Mouse (Mus musculus) embryonic facial prominence, embryonic 11.5 days (tissue): Measurements from ENCODE around the gene Gm42906. TPM values are rescaled to one million over a fixed set of nuclear protein-coding genes. Genes with fewer than 3 reads are reported as not detected.

Experiments used
- ATAC-seq: fragments of 200-750 bp; cut with Nextera tagmentation; replicated peaks from 2 replicates; pipeline ENCODE4 v1.8.0; 2017; ENCODE audit warnings: low read depth; ENCODE audit not compliant: insufficient number of reproducible peaks, low FRiP score, low TSS enrichment
- DNase-seq: peaks from one replicate; pipeline ENCODE4 v3.0.0-alpha.2; 2015; ENCODE audit warnings: low spot score
- H3K27ac ChIP-seq: fragments of 300-500 bp; sonication (generic); replicated peaks from 2 replicates; pipeline ENCODE4 v1.5.1; 2014; ENCODE audit warnings: mild to moderate bottlenecking, low read depth, low read length, control low read depth
- H3K27me3 ChIP-seq: fragments of 300-500 bp; sonication (generic); 2 replicates; pipeline ENCODE4 v1.6.1; 2014; ENCODE audit warnings: mild to moderate bottlenecking, low read length, moderate library complexity, mixed read lengths; ENCODE audit not compliant: control insufficient read depth, insufficient read depth
- H3K36me3 ChIP-seq: fragments of 300-500 bp; sonication (generic); replicated peaks from 2 replicates; pipeline ENCODE4 v1.6.1; 2014; ENCODE audit warnings: low read depth, mild to moderate bottlenecking, low read length, moderate library complexity, mixed read lengths; ENCODE audit not compliant: control insufficient read depth, insufficient read depth
- H3K4me1 ChIP-seq: fragments of 300-500 bp; sonication (generic); 2 replicates; pipeline ENCODE4 v1.6.1; 2014; ENCODE audit warnings: low read length, mixed read lengths; ENCODE audit not compliant: control insufficient read depth, insufficient read depth
- H3K4me2 ChIP-seq: fragments of 300-500 bp; sonication (generic); 2 replicates; pipeline ENCODE4 v1.6.1; 2014; ENCODE audit warnings: low read depth, mild to moderate bottlenecking, control low read depth, low read length, moderate library complexity
- H3K4me3 ChIP-seq: fragments of 300-500 bp; sonication (generic); 2 replicates; pipeline ENCODE4 v1.5.1; 2014; ENCODE audit warnings: low read depth, low read length, control low read depth
- H3K9ac ChIP-seq: fragments of 300-500 bp; sonication (generic); replicated peaks from 2 replicates; pipeline ENCODE4 v1.6.1; 2014; ENCODE audit warnings: mild to moderate bottlenecking, control low read depth, low read length
- H3K9me3 ChIP-seq: fragments of 300-500 bp; sonication (generic); replicated peaks from 2 replicates; pipeline ENCODE4 v1.6.1; 2016; ENCODE audit warnings: mild to moderate bottlenecking, low read length, inconsistent platforms, mixed read lengths; ENCODE audit not compliant: control insufficient read depth
- WGBS: fragments of 180-500 bp; shearing (Covaris S2); extraction: QIAGEN DNeasy Blood & Tissue Kit; methylation state at CpG from one replicate; pipeline ENCODE4 v1.1.7; 2014; 5-methylcytosine and 5-hydroxymethylcytosine counted together
- polyA plus RNA-seq: library from polyadenylated mRNA; unstranded; fragments of >200 nt; fragmentation: Nextera tagmentation; extraction: Ambion mirVana; gene quantifications from 2 replicates; pipeline ENCODE4 v1.2.1, GENCODE M21; 2014

Gm42906 gene
- polyA plus RNA-seq, 1 experiment from 2014 or later, result not detected

- WGBS, result 84% methylated on average over 3 of the region's 3 CpGs
- H3K27ac ChIP-seq, result no peak overlapping the region
- ATAC-seq, result no peak
- H3K4me2 ChIP-seq, result no peak overlapping the region
- no peaks in the 10 kb centered on the region for H3K9me3 ChIP-seq
- no peaks in the 10 kb centered on the region for H3K27me3 ChIP-seq
- H3K4me3 ChIP-seq, result no peak overlapping the region
- H3K9ac ChIP-seq, result no peak overlapping the region
- no peak for DNase-seq
- H3K36me3 ChIP-seq, result no peaks in the 10 kb centered on the region
- H3K4me1 ChIP-seq, result no peaks in the 10 kb centered on the region
Measured at GRCm38 (mm10) chr5:151199235-151199634, 228.7 kb downstream of the Gm42906 start.

GRCm38 (mm10) chr5:151196603-151197272 lies 231.2 kb downstream of the Gm42906 start:
- Histone ChIP-seq H3K36me3 (no peaks in the 10 kb centered on the region), H3K9ac (no peak overlapping the region), H3K27ac (no peak overlapping the region), H3K4me3 (no peak overlapping the region), H3K27me3 (no peaks in the 10 kb centered on the region), H3K4me2 (no peak overlapping the region), H3K4me1 (no peaks in the 10 kb centered on the region), H3K9me3 (no peaks in the 10 kb centered on the region)
- WGBS, result 74% methylated on average over 13 of the region's 13 CpGs
- ATAC-seq (no peak), DNase-seq (no peak)

GRCm38 (mm10) chr5:151193885-151194520 lies 234.0 kb downstream of the Gm42906 start:
- no peak for DNase-seq
- ATAC-seq, result no peak
- Histone ChIP-seq H3K27ac (no peak overlapping the region), H3K4me2 (no peak overlapping the region), H3K9me3 (no peaks in the 10 kb centered on the region), H3K4me3 (no peak overlapping the region), H3K9ac (no peak overlapping the region), H3K4me1 (no peaks in the 10 kb centered on the region), H3K36me3 (no peaks in the 10 kb centered on the region), H3K27me3 (no peaks in the 10 kb centered on the region)
- WGBS, result 61% methylated on average over 3 of the region's 3 CpGs

GRCm38 (mm10) chr5:151192266-151192665 lies 235.7 kb downstream of the Gm42906 start:
- ATAC-seq (no peak), DNase-seq (no peak)
- H3K36me3 ChIP-seq, result no peaks in the 10 kb centered on the region
- no peaks in the 10 kb centered on the region for H3K4me1 ChIP-seq
- no peaks in the 10 kb centered on the region for H3K9me3 ChIP-seq
- H3K4me3 ChIP-seq, result no peak overlapping the region
- H3K27ac ChIP-seq, result no peak overlapping the region
- no peaks in the 10 kb centered on the region for H3K27me3 ChIP-seq
- H3K9ac ChIP-seq, result no peak overlapping the region
- H3K4me2 ChIP-seq, result no peak overlapping the region
- WGBS, result 75% methylated on average over 2 of the region's 2 CpGs

GRCm38 (mm10) chr5:151190764-151191163 lies 237.2 kb downstream of the Gm42906 start:
- WGBS, result 67% methylated on average over 5 of the region's 5 CpGs

GRCm38 (mm10) chr5:151189789-151190378 lies 238.1 kb downstream of the Gm42906 start:
- Histone ChIP-seq H3K4me3 (peak overlapping the region; percentile 62), H3K27ac (no peak overlapping the region), H3K27me3 (no peaks in the 10 kb centered on the region), H3K36me3 (no peaks in the 10 kb centered on the region), H3K9ac (peak overlapping the region; percentile 64), H3K4me2 (peak overlapping the region; percentile 75), H3K4me1 (no peaks in the 10 kb centered on the region), H3K9me3 (no peaks in the 10 kb centered on the region)
- ATAC-seq (peak; percentile 96), DNase-seq (peak; percentile 88)
- 3% methylated on average over 27 of the region's 27 CpGs for WGBS

More at GRCm38 (mm10) chr5:151190764-151191163, 237.2 kb downstream of the Gm42906 start:
- H3K9me3 ChIP-seq, result no peaks in the 10 kb centered on the region
- no peak overlapping the region for H3K4me3 ChIP-seq
- DNase-seq (no peak), ATAC-seq (no peak)
- H3K4me2 ChIP-seq, result no peak overlapping the region
- H3K27me3 ChIP-seq, result no peaks in the 10 kb centered on the region
- H3K36me3 ChIP-seq, result no peaks in the 10 kb centered on the region
- H3K4me1 ChIP-seq, result no peaks in the 10 kb centered on the region
- H3K9ac ChIP-seq, result no peak overlapping the region
- H3K27ac ChIP-seq, result no peak overlapping the region

- no peaks in the 10 kb centered on the region for H3K4me1 ChIP-seq
- ATAC-seq, result no peak
- H3K4me3 ChIP-seq, result peak overlapping the region; percentile 62
- no peaks in the 10 kb centered on the region for H3K36me3 ChIP-seq
- 42% methylated on average over 3 of the region's 3 CpGs for WGBS
- no peak for DNase-seq
- H3K9me3 ChIP-seq, result no peaks in the 10 kb centered on the region
- H3K4me2 ChIP-seq, result peak overlapping the region; percentile 75
- peak overlapping the region; percentile 64 for H3K9ac ChIP-seq
- no peak overlapping the region for H3K27ac ChIP-seq
- no peaks in the 10 kb centered on the region for H3K27me3 ChIP-seq
Measured at GRCm38 (mm10) chr5:151189321-151189720, 238.6 kb downstream of the Gm42906 start.

GRCm38 (mm10) chr5:151188659-151189058 lies 239.3 kb downstream of the Gm42906 start:
- no peaks in the 10 kb centered on the region for H3K4me1 ChIP-seq
- no peaks in the 10 kb centered on the region for H3K36me3 ChIP-seq
- no peak overlapping the region for H3K4me2 ChIP-seq
- no peaks in the 10 kb centered on the region for H3K9me3 ChIP-seq
- DNase-seq (no peak), ATAC-seq (no peak)
- H3K27me3 ChIP-seq, result no peaks in the 10 kb centered on the region
- H3K27ac ChIP-seq, result no peak overlapping the region
- 83% methylated on average over 6 of the region's 6 CpGs for WGBS
- H3K4me3 ChIP-seq, result no peak overlapping the region
- H3K9ac ChIP-seq, result no peak overlapping the region
